Mouse (Mus musculus) myocyte (in vitro differentiated cells): ENCODE measurements around the gene Hoxb7. TPM values are rescaled to one million over a fixed set of nuclear protein-coding genes. Genes with fewer than 3 reads are reported as not detected.
A peak's percentile ranks its signal among the peaks of the same experiment; 100 is the strongest.

Experiments used
- H3K27me3 ChIP-seq: one replicate; pipeline ENCODE4 v1.6.1; 2011; ENCODE audit not compliant: control insufficient read depth, insufficient read depth, insufficient read length
- H3K36me3 ChIP-seq: one replicate; pipeline ENCODE4 v1.6.1; 2011; ENCODE audit not compliant: control insufficient read depth, insufficient read depth
- H3K4me2 ChIP-seq: one replicate; pipeline ENCODE4 v1.6.1; 2011; ENCODE audit warnings: low read depth, control low read depth
- H3K4me3 ChIP-seq: one replicate; pipeline ENCODE4 v1.5.1; 2011; ENCODE audit warnings: mild to moderate bottlenecking, control low read depth, moderate library complexity
- H3K79me2 ChIP-seq: one replicate; pipeline ENCODE4 v1.6.1; 2011; ENCODE audit not compliant: control insufficient read depth, insufficient read depth
- H3ac ChIP-seq: one replicate; pipeline ENCODE4 v1.6.1; 2011; ENCODE audit not compliant: control insufficient read depth, insufficient read length
- CEBPB ChIP-seq: IDR thresholded peaks from 2 replicates; pipeline ENCODE4 v1.6.1; 2011; ENCODE audit warnings: mild to moderate bottlenecking, moderate library complexity; ENCODE audit not compliant: poor library complexity, insufficient read depth, severe bottlenecking
- E2F4 ChIP-seq: IDR thresholded peaks from one replicate; pipeline ENCODE4 v1.6.1; 2011; ENCODE audit warnings: mild to moderate bottlenecking, control low read depth, moderate library complexity; ENCODE audit not compliant: insufficient read depth
- MAX ChIP-seq: IDR thresholded peaks from one replicate; pipeline ENCODE4 v1.6.1; 2011; ENCODE audit warnings: low read depth, mild to moderate bottlenecking, control low read depth
- MYOD1 ChIP-seq, 3 experiments: IDR thresholded peaks; one replicate each; pipeline ENCODE4 v1.6.1; 2011; ENCODE audit warnings: control low read depth in 2 of 3, low read depth in 2 of 3, mild to moderate bottlenecking in 2 of 3, moderate library complexity in 1 of 3; ENCODE audit not compliant: insufficient read length in 2 of 3, control insufficient read depth in 1 of 3
- MYOG ChIP-seq, 3 experiments: IDR thresholded peaks; one replicate each; pipeline ENCODE4 v1.6.1; 2011; ENCODE audit warnings: control low read depth in 2 of 3, low read depth in 2 of 3, mild to moderate bottlenecking in 2 of 3; ENCODE audit not compliant: insufficient read length in 2 of 3, control insufficient read depth in 1 of 3, insufficient read depth in 1 of 3
- POLR2A ChIP-seq: IDR thresholded peaks from one replicate; pipeline ENCODE4 v1.6.1; 2011; ENCODE audit warnings: low read depth, mild to moderate bottlenecking, control low read depth, moderate library complexity; ENCODE audit not compliant: insufficient read length
- POLR2AphosphoS2 ChIP-seq: IDR thresholded peaks from one replicate; pipeline ENCODE4 v1.6.1; 2011; ENCODE audit warnings: low read depth, control low read depth; ENCODE audit not compliant: insufficient read length
- REST ChIP-seq: IDR thresholded peaks from one replicate; pipeline ENCODE4 v1.6.1; 2011; ENCODE audit warnings: mild to moderate bottlenecking, control low read depth, moderate library complexity; ENCODE audit not compliant: insufficient read depth, insufficient read length
- SRF ChIP-seq: IDR thresholded peaks from one replicate; pipeline ENCODE4 v1.6.1; 2011; ENCODE audit warnings: low read depth; ENCODE audit not compliant: control insufficient read depth, insufficient read length
- TCF12 ChIP-seq: IDR thresholded peaks from one replicate; pipeline ENCODE4 v1.6.1; 2011; ENCODE audit warnings: mild to moderate bottlenecking, control low read depth; ENCODE audit not compliant: poor library complexity, insufficient read depth, severe bottlenecking
- TCF3 ChIP-seq: IDR thresholded peaks from one replicate; pipeline ENCODE4 v1.6.1; 2011; ENCODE audit warnings: low read depth, control low read depth; ENCODE audit not compliant: insufficient read length
- USF1 ChIP-seq: IDR thresholded peaks from one replicate; pipeline ENCODE4 v1.6.1; 2011; ENCODE audit warnings: low read depth, mild to moderate bottlenecking, control low read depth, moderate library complexity
- polyA plus RNA-seq: library from polyadenylated mRNA; unstranded; fragments of >200 nt; fragmentation: generic; extraction: Trizol; gene quantifications from one replicate; pipeline ENCODE4 v1.2.1, GENCODE M21; 2012; ENCODE audit warnings: missing spikeins

Hoxb7 gene
- polyA plus RNA-seq: 0.06 TPM

DNA sequence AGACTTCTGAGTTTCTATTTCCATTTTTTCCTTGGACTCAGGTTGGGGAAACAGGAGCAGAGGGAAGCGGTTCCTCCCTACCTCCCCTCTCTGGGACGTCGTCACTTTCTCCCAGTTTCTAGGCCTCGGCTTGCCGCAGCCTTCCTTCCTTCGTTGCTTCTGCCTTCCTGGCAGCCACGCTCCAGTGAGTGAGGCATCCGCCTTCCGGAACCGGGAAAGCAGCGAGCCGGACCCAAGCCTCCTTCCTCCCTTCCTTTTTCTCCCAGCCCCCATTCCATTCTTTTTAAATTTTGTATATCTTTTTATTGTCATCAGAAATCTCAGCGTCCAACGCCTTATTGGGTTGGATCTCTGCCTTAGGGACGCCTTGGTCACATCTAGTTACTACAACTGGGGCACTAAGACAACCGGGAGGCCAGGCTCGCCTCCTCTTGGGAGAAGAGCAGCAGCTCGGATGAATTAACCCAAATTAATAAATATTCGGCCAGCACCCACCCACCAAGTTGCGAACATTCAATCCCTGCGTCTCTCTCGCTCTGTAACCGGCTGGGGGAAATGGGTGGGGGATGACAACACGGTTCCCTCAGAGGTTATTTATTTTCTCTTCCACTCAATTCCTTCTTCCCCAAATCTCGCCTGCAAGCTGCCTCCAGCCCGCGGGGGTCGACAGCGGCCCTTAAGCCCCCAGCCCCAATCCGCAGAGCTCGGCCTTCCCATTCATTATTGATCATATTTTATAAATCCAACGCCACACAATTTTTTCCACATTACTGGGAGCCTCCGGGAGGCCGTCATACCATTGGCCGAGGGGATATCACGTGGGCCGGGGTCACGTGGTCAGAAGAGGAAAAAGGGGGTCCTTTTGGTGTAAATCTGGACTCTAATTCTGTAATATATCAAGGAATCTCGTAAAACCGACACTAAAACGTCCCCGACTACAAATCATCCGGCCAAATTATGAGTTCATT, at the start of gene Hoxb7:
Gene Hoxb7 (plus strand): TSS at position 853 of the 968 bp plus-strand sequence.
- Histone ChIP-seq H3K4me2 (no peak within 1 kb of the TSS), H3K27me3 (peaks cover 93% of the 10 kb centered on the region), H3ac (no peak within 1 kb of the TSS), H3K4me3 (no peak within 1 kb of the TSS), H3K79me2 (no peaks in the 10 kb centered on the region), H3K36me3 (no peaks in the 10 kb centered on the region)
- TF ChIP-seq USF1 (peak; percentile 58), POLR2AphosphoS2 (no peak)

DNA sequence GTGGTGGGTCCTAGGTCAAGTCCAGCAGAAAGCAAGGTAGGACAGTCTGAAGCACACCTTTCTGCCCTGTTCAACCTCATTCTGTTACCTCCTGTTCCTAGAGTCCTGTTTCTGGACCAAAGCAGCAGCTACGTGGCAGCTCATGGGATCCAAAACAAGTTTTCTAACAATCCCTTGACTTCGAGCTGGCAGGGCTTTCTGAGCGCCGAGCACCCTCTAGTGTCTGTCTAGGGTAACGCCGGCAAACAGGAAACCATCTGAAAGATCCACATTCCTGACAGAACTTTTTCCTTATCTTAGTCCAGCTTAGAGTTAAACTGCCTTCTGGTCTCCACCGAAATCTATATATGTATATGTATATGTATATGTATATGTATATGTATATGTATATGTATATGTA, 46.2 kb upstream of the Hoxb7 start:
- TF ChIP-seq MYOD1 (IDR thresholded peaks at IDR 0.05; ENCODE audit: control insufficient read depth in 1 of 3, insufficient read length in 2 of 3, low read depth in 2 of 3) (no peak), USF1 (no peak), POLR2AphosphoS2 (no peak), POLR2A (no peak), MYOG (IDR thresholded peaks at IDR 0.05; ENCODE audit: control insufficient read depth in 1 of 3, insufficient read depth in 1 of 3, insufficient read length in 2 of 3, low read depth in 2 of 3) (no peak), MAX (no peak), REST (no peak), E2F4 (no peak), CEBPB (no peak), TCF3 (no peak)
- Histone ChIP-seq H3K4me3 (no peak overlapping the region), H3ac (no peak overlapping the region), H3K36me3 (no peaks in the 10 kb centered on the region), H3K27me3 (peaks cover 29% of the 10 kb centered on the region), H3K4me2 (no peak overlapping the region), H3K79me2 (no peaks in the 10 kb centered on the region)

DNA sequence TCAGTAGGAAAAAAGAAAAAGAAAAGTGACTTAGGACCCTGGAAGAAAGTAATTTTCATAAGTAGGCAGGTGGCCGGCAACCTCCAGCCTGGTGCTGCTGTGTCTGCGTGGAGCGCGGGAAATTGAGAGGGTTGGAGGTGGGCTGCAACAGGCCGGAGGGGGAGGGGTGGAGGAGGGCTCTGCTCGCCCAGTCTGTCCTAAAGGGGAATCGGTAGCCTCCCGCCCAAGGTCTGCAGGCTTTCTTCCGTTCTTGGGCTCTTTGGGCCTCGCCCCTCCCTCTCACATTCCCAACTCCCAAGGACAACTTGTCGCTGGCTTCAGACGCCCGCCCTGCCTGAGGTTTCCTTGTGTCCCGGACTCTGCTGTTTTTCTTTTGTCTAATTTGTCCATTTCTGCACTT, 35.5 kb upstream of the Hoxb7 start:
- H3K36me3 ChIP-seq: no peaks in the 10 kb centered on the region
- no peak overlapping the region for H3ac ChIP-seq
- H3K4me2 ChIP-seq: no peak overlapping the region
- no peaks in the 10 kb centered on the region for H3K79me2 ChIP-seq
- no peak for TF ChIP-seq MYOD1 (IDR thresholded peaks at IDR 0.05; ENCODE audit: control insufficient read depth in 1 of 3, insufficient read length in 2 of 3, low read depth in 2 of 3)
- TF ChIP-seq TCF12: no peak
- no peak for TF ChIP-seq CEBPB
- TF ChIP-seq POLR2AphosphoS2: no peak
- TF ChIP-seq USF1: no peak
- no peak for TF ChIP-seq E2F4
- TF ChIP-seq TCF3: no peak
- H3K27me3 ChIP-seq: peaks cover 64% of the 10 kb centered on the region
- no peak overlapping the region for H3K4me3 ChIP-seq

DNA sequence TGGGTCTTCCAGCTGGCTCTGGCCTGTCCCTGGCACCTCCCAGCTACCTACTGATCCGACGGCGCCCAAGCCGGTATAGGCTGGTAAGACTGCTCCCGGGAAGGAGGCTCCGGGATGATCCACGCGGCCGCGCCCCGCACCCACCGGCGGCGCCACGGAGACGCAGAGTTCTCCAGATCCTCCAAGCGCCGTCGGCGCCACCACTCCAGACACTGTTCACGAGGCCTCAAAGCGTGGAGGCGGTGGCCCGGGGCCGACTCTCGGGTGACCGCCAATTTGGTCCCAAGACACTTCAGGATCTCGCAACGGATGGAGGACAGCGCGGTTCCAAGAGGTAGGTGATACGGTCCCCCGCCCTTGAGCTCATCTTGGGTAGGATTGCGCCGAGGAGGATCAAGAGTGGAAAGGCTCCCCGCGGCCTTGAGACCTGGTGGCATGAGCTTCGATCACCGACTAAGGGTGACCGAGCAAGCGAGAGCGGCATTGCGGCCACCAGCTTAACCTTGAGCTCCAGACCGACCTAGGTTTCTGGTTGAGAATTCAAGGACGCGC, 34.9 kb upstream of the Hoxb7 start:
- Histone ChIP-seq H3ac (no peak overlapping the region), H3K36me3 (no peaks in the 10 kb centered on the region), H3K4me3 (no peak overlapping the region), H3K4me2 (no peak overlapping the region), H3K79me2 (no peaks in the 10 kb centered on the region), H3K27me3 (peaks cover 69% of the 10 kb centered on the region)
- no peak for TF ChIP-seq MYOG (IDR thresholded peaks at IDR 0.05; ENCODE audit: control insufficient read depth in 1 of 3, insufficient read depth in 1 of 3, insufficient read length in 2 of 3, low read depth in 2 of 3)
- no peak for TF ChIP-seq MAX
- TF ChIP-seq TCF3: no peak
- no peak for TF ChIP-seq E2F4
- no peak for TF ChIP-seq MYOD1 (IDR thresholded peaks at IDR 0.05; ENCODE audit: control insufficient read depth in 1 of 3, insufficient read length in 2 of 3, low read depth in 2 of 3)
- no peak for TF ChIP-seq POLR2A
- TF ChIP-seq POLR2AphosphoS2: no peak
- no peak for TF ChIP-seq SRF
- no peak for TF ChIP-seq USF1
- no peak for TF ChIP-seq REST
- no peak for TF ChIP-seq CEBPB
- no peak for TF ChIP-seq TCF12

DNA sequence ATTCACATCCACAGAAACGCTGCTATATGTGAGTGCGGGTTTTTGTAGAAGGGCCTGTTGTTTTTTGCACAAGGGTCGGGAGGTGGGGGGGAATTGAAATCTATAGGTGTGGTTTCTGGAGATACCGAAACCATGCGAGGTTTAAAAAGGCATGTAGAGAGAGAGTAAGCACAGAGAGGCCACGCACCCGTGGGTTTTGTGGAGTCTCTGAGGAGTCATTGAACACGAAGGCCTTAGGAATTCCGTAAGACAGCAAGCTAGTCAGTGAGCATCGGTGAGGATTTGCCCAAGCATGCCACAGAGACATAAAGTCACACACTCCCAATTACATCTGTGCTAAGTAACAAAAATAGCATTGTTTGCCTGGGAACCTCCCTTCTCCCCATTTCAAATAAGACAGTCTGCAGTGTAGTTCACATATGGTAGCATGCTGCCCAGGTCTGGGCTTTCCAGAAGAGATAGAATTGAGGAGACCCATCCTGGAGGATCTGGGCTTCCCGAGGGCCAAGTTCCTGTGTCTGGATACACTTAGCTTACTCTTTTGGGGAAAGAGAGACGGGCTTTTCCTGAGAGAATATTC, 33.8 kb upstream of the Hoxb7 start:
- no peak overlapping the region for H3K4me2 ChIP-seq
- no peak for TF ChIP-seq POLR2AphosphoS2
- no peak for TF ChIP-seq MAX
- TF ChIP-seq CEBPB: no peak
- TF ChIP-seq TCF3: no peak
- no peak for TF ChIP-seq POLR2A
- TF ChIP-seq REST: no peak
- TF ChIP-seq SRF: no peak
- no peak for TF ChIP-seq E2F4
- TF ChIP-seq MYOG (IDR thresholded peaks at IDR 0.05; ENCODE audit: control insufficient read depth in 1 of 3, insufficient read depth in 1 of 3, insufficient read length in 2 of 3, low read depth in 2 of 3): no peak
- TF ChIP-seq TCF12: no peak
- no peak for TF ChIP-seq MYOD1 (IDR thresholded peaks at IDR 0.05; ENCODE audit: control insufficient read depth in 1 of 3, insufficient read length in 2 of 3, low read depth in 2 of 3)
- no peak for TF ChIP-seq USF1
- H3K27me3 ChIP-seq: peaks cover 79% of the 10 kb centered on the region
- no peaks in the 10 kb centered on the region for H3K36me3 ChIP-seq
- no peaks in the 10 kb centered on the region for H3K79me2 ChIP-seq
- H3ac ChIP-seq: no peak overlapping the region
- H3K4me3 ChIP-seq: no peak overlapping the region
